ENCODE assay signal across 23 mouse cellular contexts in the genomic region with DNA sequence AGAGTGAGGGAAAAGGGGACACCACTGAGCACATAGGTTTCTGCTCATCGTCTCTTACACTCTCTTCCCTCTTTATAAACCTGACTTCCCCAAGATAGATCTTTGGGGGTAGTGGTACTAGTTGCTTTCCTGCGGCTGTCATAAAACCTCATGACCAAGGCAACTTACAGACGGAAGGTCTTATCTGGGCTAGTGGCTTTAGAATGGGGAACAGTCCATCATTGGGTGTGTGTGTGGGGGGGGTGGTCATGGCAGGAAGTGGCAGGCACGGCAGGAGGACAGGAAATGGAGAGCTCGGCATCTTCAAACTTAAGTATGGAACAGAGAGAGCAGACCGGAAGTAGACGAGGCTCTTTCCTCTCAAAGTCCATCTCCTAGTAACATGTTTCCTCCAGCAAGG. TPM values are rescaled to one million over a fixed set of nuclear protein-coding genes. Genes with fewer than 3 reads are reported as not detected.
DNase-seq lines count a peak whose midpoint lies in the region; ATAC-seq and TF ChIP-seq lines count a peak whose summit lies in the region.
"Had no signal": no experiment of that assay in that cellular context is flagged by ENCODE, and none has a peak within 500 bp of the region (broad histone marks: within the 10 kb centered on the region; RNA-seq: fewer than 3 reads in every experiment).

No protein-coding gene starts in this region.

- no peak overlapping the region for H3K27ac ChIP-seq in heart, embryonic 11.5 days (ENCODE audit: low read depth, low read length)
- H3K27ac ChIP-seq in forebrain, embryonic 16.5 days (ENCODE audit: low read length) = no peak overlapping the region
- no peak overlapping the region for H3K27ac ChIP-seq in midbrain, postnatal 0 days (ENCODE audit: low read depth, low read length)
- H3K27ac ChIP-seq: embryonic facial prominence, embryonic 10.5 days; embryonic facial prominence, embryonic 12.5 days; forebrain, embryonic 13.5 days had no signal

- no peaks in the 10 kb centered on the region for H3K4me1 ChIP-seq in heart, embryonic 11.5 days (ENCODE audit: control insufficient read depth, insufficient read depth, low read length)
- H3K4me1 ChIP-seq in forebrain, embryonic 16.5 days (replicated peaks; ENCODE audit: control insufficient read depth, insufficient read depth, low read length) = no peaks in the 10 kb centered on the region
- no peaks in the 10 kb centered on the region for H3K4me1 ChIP-seq in midbrain, postnatal 0 days (ENCODE audit: insufficient read depth, low read length)

- H3K27me3 ChIP-seq in heart, embryonic 11.5 days (ENCODE audit: control insufficient read depth, insufficient read depth, low read length) = 0 out of 2 replicates have a peak, but pooled peaks cover 3% of the 10 kb centered on the region
- H3K27me3 ChIP-seq in forebrain, embryonic 16.5 days (replicated peaks; ENCODE audit: control insufficient read depth, insufficient read depth, low read length) = no peaks in the 10 kb centered on the region
- H3K27me3 ChIP-seq in midbrain, postnatal 0 days (ENCODE audit: insufficient read depth, low read length) = no peaks in the 10 kb centered on the region
- H3K27me3 ChIP-seq: embryonic facial prominence, embryonic 12.5 days; forebrain, embryonic 13.5 days had no signal

- no peak for TF ChIP-seq CTCF in midbrain, postnatal 0 days (IDR thresholded peaks at IDR 0.05)

- no peak overlapping the region for H3K4me2 ChIP-seq in heart, embryonic 11.5 days
- no peak overlapping the region for H3K4me2 ChIP-seq in forebrain, embryonic 16.5 days (ENCODE audit: low read length)
- H3K4me2 ChIP-seq in midbrain, postnatal 0 days (ENCODE audit: low read depth, low read length, poor library complexity, severe bottlenecking) = no peak overlapping the region
- H3K4me2 ChIP-seq: embryonic facial prominence, embryonic 12.5 days; forebrain, embryonic 13.5 days had no signal

- no peak for ATAC-seq in heart, embryonic 11.5 days (replicated peaks; ENCODE audit: insufficient number of reproducible peaks, low FRiP score, low TSS enrichment)
- peak; percentile 26; the same call in 1 of the 2 replicates for ATAC-seq in granulocyte monocyte progenitor cell, adult 5-6 weeks (replicated peaks; ENCODE audit: poor library complexity, severe bottlenecking)
- ATAC-seq in megakaryocyte progenitor cell, adult 5-6 weeks (replicated peaks; ENCODE audit: poor library complexity) = peak; percentile 35; the same call in 1 of the 2 replicates
- ATAC-seq in forebrain, embryonic 16.5 days = no peak
- ATAC-seq in midbrain, postnatal 0 days (ENCODE audit: low FRiP score) = no peak
- ATAC-seq: CD4-positive, CD25-positive, alpha-beta regulatory T cell, adult 4 months; forebrain, embryonic 13.5 days; forebrain, postnatal 0 days had no signal

- DNase-seq in heart, adult 11 months = peak; percentile 74
- peak; percentile 11 for DNase-seq in MEL-GATA-1-ER (ENCODE audit: extremely low read depth, low read depth)
- DNase-seq in midbrain, postnatal 0 days (ENCODE audit: low spot score) = no peak
- DNase-seq: adrenal gland, adult 2 months; adrenal gland, postnatal 10 days; adrenal gland, postnatal 25 days; B cell, adult 2 months; cerebellum, adult 11 months; cerebellum, adult 18-20 months; cerebellum, adult 8-10 months; cerebellum, adult 9-11 months; cerebellum, postnatal 14 days; cerebellum, postnatal 36 days; forebrain, postnatal 0 days had no signal

- H3K9me3 ChIP-seq in heart, embryonic 11.5 days (replicated peaks; ENCODE audit: control insufficient read depth, low read length) = no peaks in the 10 kb centered on the region
- H3K9me3 ChIP-seq in forebrain, embryonic 16.5 days (ENCODE audit: control insufficient read depth, low read length) = no peaks in the 10 kb centered on the region
- no peaks in the 10 kb centered on the region for H3K9me3 ChIP-seq in midbrain, postnatal 0 days (ENCODE audit: low read length)
- H3K9me3 ChIP-seq: embryonic facial prominence, embryonic 10.5 days; embryonic facial prominence, embryonic 12.5 days; forebrain, embryonic 13.5 days; G1E had no signal

- no peak overlapping the region for H3K4me3 ChIP-seq in heart, embryonic 11.5 days (ENCODE audit: low read depth, low read length)
- H3K4me3 ChIP-seq in forebrain, embryonic 16.5 days (replicated peaks; ENCODE audit: low read length) = no peak overlapping the region
- H3K4me3 ChIP-seq in midbrain, postnatal 0 days (ENCODE audit: low read depth, low read length) = no peak overlapping the region
- H3K4me3 ChIP-seq: embryonic facial prominence, embryonic 10.5 days; embryonic facial prominence, embryonic 12.5 days; forebrain, embryonic 13.5 days had no signal

- 81% methylated on average over 7 of the region's 7 CpGs for WGBS in heart, embryonic 11.5 days (ENCODE audit: insufficient replicate concordance)
- 89% methylated on average over 7 of the region's 7 CpGs for WGBS in forebrain, embryonic 16.5 days
- 88% methylated on average over 7 of the region's 7 CpGs for WGBS in midbrain, postnatal 0 days

- no peak overlapping the region for H3K9ac ChIP-seq in heart, embryonic 11.5 days (ENCODE audit: low read depth, low read length)
- H3K9ac ChIP-seq in forebrain, embryonic 16.5 days (replicated peaks; ENCODE audit: low read depth, low read length) = no peak overlapping the region
- H3K9ac ChIP-seq in midbrain, postnatal 0 days (replicated peaks; ENCODE audit: low read length, poor library complexity, severe bottlenecking) = no peak overlapping the region
- H3K9ac ChIP-seq: embryonic facial prominence, embryonic 12.5 days; forebrain, embryonic 13.5 days; forebrain, postnatal 0 days had no signal

- no peaks in the 10 kb centered on the region for H3K36me3 ChIP-seq in heart, embryonic 11.5 days (ENCODE audit: control insufficient read depth, insufficient read depth, low read length)
- H3K36me3 ChIP-seq in forebrain, embryonic 16.5 days (ENCODE audit: control insufficient read depth, insufficient read depth) = no peaks in the 10 kb centered on the region
- H3K36me3 ChIP-seq in midbrain, postnatal 0 days (ENCODE audit: insufficient read depth, low read length) = no peaks in the 10 kb centered on the region
- H3K36me3 ChIP-seq: embryonic facial prominence, embryonic 10.5 days; embryonic facial prominence, embryonic 12.5 days; G1E had no signal

RNA-seq across cellular contexts. Expression of a gene that starts 32.6 kb away (rescaled TPM):
- polyA plus RNA-seq in heart, embryonic 11.5 days (2014; fragmentation: Nextera tagmentation; extraction: Ambion mirVana) = 214 and 254 TPM in 2 replicates
- 50.7 and 56.1 TPM in 2 replicates for total RNA-seq in granulocyte monocyte progenitor cell, adult 5-6 weeks (2014; fragmentation: Nextera tagmentation)
- 27.2 and 29.8 TPM in 2 replicates for total RNA-seq in granulocyte monocyte progenitor cell, adult 5-6 weeks (2017)
- 58.1 and 65.3 TPM in 2 replicates for total RNA-seq in megakaryocyte progenitor cell, adult 5-6 weeks (2015)
- 26.9 and 30.1 TPM in 2 replicates for total RNA-seq in megakaryocyte progenitor cell, adult 5-6 weeks (2017)
- polyA plus RNA-seq in forebrain, embryonic 16.5 days (2015; fragmentation: Nextera tagmentation; extraction: Ambion mirVana) = 124 and 133 TPM in 2 replicates
- 35.8 and 50.9 TPM in 2 replicates for total RNA-seq in midbrain, postnatal 0 days (2014; rRNA removed)
- 175 and 185 TPM in 2 replicates for polyA plus RNA-seq in midbrain, postnatal 0 days (2015; fragmentation: Nextera tagmentation; extraction: Ambion mirVana)

RNA-seq across cellular contexts. Expression of a gene that starts 55.5 kb away (rescaled TPM):
- 0.10 and 0.42 TPM in 2 replicates for polyA plus RNA-seq in heart, embryonic 11.5 days (2014; fragmentation: Nextera tagmentation; extraction: Ambion mirVana)
- 13.4 and 20.1 TPM in 2 replicates for total RNA-seq in granulocyte monocyte progenitor cell, adult 5-6 weeks (2014; fragmentation: Nextera tagmentation)
- 20.3 and 22.4 TPM in 2 replicates for total RNA-seq in granulocyte monocyte progenitor cell, adult 5-6 weeks (2017)
- total RNA-seq in megakaryocyte progenitor cell, adult 5-6 weeks (2015) = 10.1 and 13.1 TPM in 2 replicates
- 19.5 and 21.1 TPM in 2 replicates for total RNA-seq in megakaryocyte progenitor cell, adult 5-6 weeks (2017)
- 0.20 and 0.30 TPM in 2 replicates for polyA plus RNA-seq in forebrain, embryonic 16.5 days (2015; fragmentation: Nextera tagmentation; extraction: Ambion mirVana)
- 0.93 and 1.4 TPM in 2 replicates for total RNA-seq in midbrain, postnatal 0 days (2014; rRNA removed)
- polyA plus RNA-seq in midbrain, postnatal 0 days (2015; fragmentation: Nextera tagmentation; extraction: Ambion mirVana) = 0.44 and 0.85 TPM in 2 replicates

Comparison
In these comparisons a context has a peak if more than half of its experiments do, and no peak if none do; other contexts are left out.
1. ATAC-seq: peak in granulocyte monocyte progenitor cell, adult 5-6 weeks (single experiment) and megakaryocyte progenitor cell, adult 5-6 weeks (single experiment); none in heart, embryonic 11.5 days (single experiment), forebrain, embryonic 16.5 days (single experiment) and midbrain, postnatal 0 days (single experiment).